Mouse (Mus musculus): ENCODE results near the gene 9130213A22Rik. TPM values are rescaled to one million over a fixed set of nuclear protein-coding genes. Genes with fewer than 3 reads are reported as not detected.

Gene 9130213A22Rik
- polyA plus RNA-seq, 1 experiment from 2014 or later = not detected

GRCm38 (mm10) chr11:69111051-69111810 lies 11.2 kb downstream of the 9130213A22Rik start:
- ATAC-seq (ENCODE audit: low read depth) = no peak
- 4% methylated on average over 21 of the region's 21 CpGs for WGBS (ENCODE audit: insufficient replicate concordance)
- peak overlapping the region; percentile 54 for H3K9ac ChIP-seq (ENCODE audit: low read depth, low read length)
- peaks cover 13% of the 10 kb centered on the region for H3K36me3 ChIP-seq (ENCODE audit: control insufficient read depth, insufficient read depth)
- H3K27ac ChIP-seq (ENCODE audit: low read length) = no peak overlapping the region
- peak overlapping the region; percentile 74 for H3K4me2 ChIP-seq (ENCODE audit: low read depth, low read length)
- peak overlapping the region; percentile 58 for H3K4me3 ChIP-seq (ENCODE audit: low read depth, low read length)
- H3K27me3 ChIP-seq (ENCODE audit: control insufficient read depth, insufficient read depth, low read depth, low read length) = peaks cover 3% of the 10 kb centered on the region; the same call in 1 of the 2 replicates
- no peaks in the 10 kb centered on the region for H3K9me3 ChIP-seq (replicated peaks; ENCODE audit: control insufficient read depth, low read length)
- peaks cover 12% of the 10 kb centered on the region for H3K4me1 ChIP-seq (ENCODE audit: control insufficient read depth, low read depth, low read length)

- Histone ChIP-seq H3K9ac (ENCODE audit: low read depth, low read length) (peak overlapping the region; percentile 54), H3K4me3 (ENCODE audit: low read depth, low read length) (peak overlapping the region; percentile 58), H3K27ac (ENCODE audit: low read length) (peak overlapping the region; percentile 55), H3K27me3 (ENCODE audit: control insufficient read depth, insufficient read depth, low read depth, low read length) (peaks cover 3% of the 10 kb centered on the region; the same call in 1 of the 2 replicates), H3K36me3 (ENCODE audit: control insufficient read depth, insufficient read depth) (peaks cover 20% of the 10 kb centered on the region), H3K4me2 (ENCODE audit: low read depth, low read length) (peak overlapping the region; percentile 74), H3K4me1 (ENCODE audit: control insufficient read depth, low read depth, low read length) (peaks cover 12% of the 10 kb centered on the region), H3K9me3 (replicated peaks; ENCODE audit: control insufficient read depth, low read length) (no peaks in the 10 kb centered on the region)
- peak; percentile 73 for ATAC-seq (ENCODE audit: low read depth)
- under 1% methylated on average over 30 of the region's 30 CpGs for WGBS (ENCODE audit: insufficient replicate concordance)
Measured at GRCm38 (mm10) chr11:69110319-69111046, 11.9 kb downstream of the 9130213A22Rik start.

GRCm38 (mm10) chr11:69109032-69109900 lies 13.1 kb downstream of the 9130213A22Rik start:
- Histone ChIP-seq H3K4me3 (ENCODE audit: low read depth, low read length) (no peak overlapping the region), H3K4me2 (ENCODE audit: low read depth, low read length) (peak overlapping the region; percentile 74; the same call in 1 of the 2 replicates), H3K9me3 (replicated peaks; ENCODE audit: control insufficient read depth, low read length) (no peaks in the 10 kb centered on the region), H3K9ac (ENCODE audit: low read depth, low read length) (no peak overlapping the region), H3K27me3 (ENCODE audit: control insufficient read depth, insufficient read depth, low read depth, low read length) (peaks cover 3% of the 10 kb centered on the region; the same call in 1 of the 2 replicates), H3K27ac (ENCODE audit: low read length) (no peak overlapping the region), H3K36me3 (ENCODE audit: control insufficient read depth, insufficient read depth) (peaks cover 32% of the 10 kb centered on the region), H3K4me1 (ENCODE audit: control insufficient read depth, low read depth, low read length) (peaks cover 12% of the 10 kb centered on the region)
- 73% methylated on average over 13 of the region's 13 CpGs for WGBS (ENCODE audit: insufficient replicate concordance)
- ATAC-seq (ENCODE audit: low read depth) = no peak

GRCm38 (mm10) chr11:69108223-69108622 lies 14.2 kb downstream of the 9130213A22Rik start:
- H3K9ac ChIP-seq (ENCODE audit: low read depth, low read length) = no peak overlapping the region
- WGBS (ENCODE audit: insufficient replicate concordance) = 79% methylated on average over 9 of the region's 9 CpGs
- H3K27ac ChIP-seq (ENCODE audit: low read length) = no peak overlapping the region
- no peaks in the 10 kb centered on the region for H3K9me3 ChIP-seq (replicated peaks; ENCODE audit: control insufficient read depth, low read length)
- H3K4me3 ChIP-seq (ENCODE audit: low read depth, low read length) = no peak overlapping the region
- peaks cover 12% of the 10 kb centered on the region for H3K4me1 ChIP-seq (ENCODE audit: control insufficient read depth, low read depth, low read length)
- ATAC-seq (ENCODE audit: low read depth) = no peak
- H3K4me2 ChIP-seq (ENCODE audit: low read depth, low read length) = no peak overlapping the region
- H3K36me3 ChIP-seq (ENCODE audit: control insufficient read depth, insufficient read depth) = peaks cover 42% of the 10 kb centered on the region
- peaks cover 2% of the 10 kb centered on the region; the same call in 1 of the 2 replicates for H3K27me3 ChIP-seq (ENCODE audit: control insufficient read depth, insufficient read depth, low read depth, low read length)

GRCm38 (mm10) chr11:69107676-69108075 lies 14.7 kb downstream of the 9130213A22Rik start:
- H3K9ac ChIP-seq (ENCODE audit: low read depth, low read length) = no peak overlapping the region
- no peak for ATAC-seq (ENCODE audit: low read depth)
- H3K4me3 ChIP-seq (ENCODE audit: low read depth, low read length) = no peak overlapping the region
- H3K27me3 ChIP-seq (ENCODE audit: control insufficient read depth, insufficient read depth, low read depth, low read length) = no peaks in the 10 kb centered on the region; the same call in 1 of the 2 replicates
- peaks cover 12% of the 10 kb centered on the region for H3K4me1 ChIP-seq (ENCODE audit: control insufficient read depth, low read depth, low read length)
- H3K27ac ChIP-seq (ENCODE audit: low read length) = no peak overlapping the region
- H3K36me3 ChIP-seq (ENCODE audit: control insufficient read depth, insufficient read depth) = peaks cover 47% of the 10 kb centered on the region
- 78% methylated on average over 11 of the region's 11 CpGs for WGBS (ENCODE audit: insufficient replicate concordance)
- no peak overlapping the region for H3K4me2 ChIP-seq (ENCODE audit: low read depth, low read length)
- no peaks in the 10 kb centered on the region for H3K9me3 ChIP-seq (replicated peaks; ENCODE audit: control insufficient read depth, low read length)

- Histone ChIP-seq H3K9me3 (replicated peaks; ENCODE audit: control insufficient read depth, low read length) (no peaks in the 10 kb centered on the region), H3K9ac (ENCODE audit: low read depth, low read length) (no peak overlapping the region), H3K36me3 (ENCODE audit: control insufficient read depth, insufficient read depth) (peaks cover 55% of the 10 kb centered on the region), H3K4me1 (ENCODE audit: control insufficient read depth, low read depth, low read length) (peaks cover 12% of the 10 kb centered on the region), H3K27me3 (ENCODE audit: control insufficient read depth, insufficient read depth, low read depth, low read length) (no peaks in the 10 kb centered on the region), H3K27ac (ENCODE audit: low read length) (no peak overlapping the region), H3K4me2 (ENCODE audit: low read depth, low read length) (no peak overlapping the region), H3K4me3 (ENCODE audit: low read depth, low read length) (no peak overlapping the region)
- 83% methylated on average over 11 of the region's 11 CpGs for WGBS (ENCODE audit: insufficient replicate concordance)
- ATAC-seq (ENCODE audit: low read depth) = no peak
Measured at GRCm38 (mm10) chr11:69106842-69107241, 15.5 kb downstream of the 9130213A22Rik start.

- ATAC-seq (ENCODE audit: low read depth) = no peak
- Histone ChIP-seq H3K36me3 (ENCODE audit: control insufficient read depth, insufficient read depth) (peaks cover 59% of the 10 kb centered on the region), H3K4me2 (ENCODE audit: low read depth, low read length) (no peak overlapping the region)
Measured at GRCm38 (mm10) chr11:69106299-69106698, 16.1 kb downstream of the 9130213A22Rik start.

GRCm38 (mm10) chr11:69105796-69106195 lies 16.6 kb downstream of the 9130213A22Rik start:
- H3K4me3 ChIP-seq (ENCODE audit: low read depth, low read length) = no peak overlapping the region
- WGBS (ENCODE audit: insufficient replicate concordance) = 74% methylated on average over 2 of the region's 2 CpGs
- ATAC-seq (ENCODE audit: low read depth) = no peak

More at GRCm38 (mm10) chr11:69106299-69106698, 16.1 kb downstream of the 9130213A22Rik start:
- H3K4me3 ChIP-seq (ENCODE audit: low read depth, low read length) = no peak overlapping the region
- 82% methylated on average over 11 of the region's 11 CpGs for WGBS (ENCODE audit: insufficient replicate concordance)
- H3K4me1 ChIP-seq (ENCODE audit: control insufficient read depth, low read depth, low read length) = peaks cover 11% of the 10 kb centered on the region
- H3K9me3 ChIP-seq (replicated peaks; ENCODE audit: control insufficient read depth, low read length) = no peaks in the 10 kb centered on the region
- no peaks in the 10 kb centered on the region for H3K27me3 ChIP-seq (ENCODE audit: control insufficient read depth, insufficient read depth, low read depth, low read length)
- H3K27ac ChIP-seq (ENCODE audit: low read length) = no peak overlapping the region
- H3K9ac ChIP-seq (ENCODE audit: low read depth, low read length) = no peak overlapping the region

More at GRCm38 (mm10) chr11:69105796-69106195, 16.6 kb downstream of the 9130213A22Rik start:
- H3K9me3 ChIP-seq (replicated peaks; ENCODE audit: control insufficient read depth, low read length) = no peaks in the 10 kb centered on the region
- no peaks in the 10 kb centered on the region for H3K27me3 ChIP-seq (ENCODE audit: control insufficient read depth, insufficient read depth, low read depth, low read length)
- H3K36me3 ChIP-seq (ENCODE audit: control insufficient read depth, insufficient read depth) = peaks cover 62% of the 10 kb centered on the region
- H3K9ac ChIP-seq (ENCODE audit: low read depth, low read length) = no peak overlapping the region
- H3K27ac ChIP-seq (ENCODE audit: low read length) = no peak overlapping the region
- H3K4me1 ChIP-seq (ENCODE audit: control insufficient read depth, low read depth, low read length) = peaks cover 8% of the 10 kb centered on the region
- H3K4me2 ChIP-seq (ENCODE audit: low read depth, low read length) = no peak overlapping the region
